19 mouse cellular contexts compared by ENCODE assay signal in the genomic region with DNA sequence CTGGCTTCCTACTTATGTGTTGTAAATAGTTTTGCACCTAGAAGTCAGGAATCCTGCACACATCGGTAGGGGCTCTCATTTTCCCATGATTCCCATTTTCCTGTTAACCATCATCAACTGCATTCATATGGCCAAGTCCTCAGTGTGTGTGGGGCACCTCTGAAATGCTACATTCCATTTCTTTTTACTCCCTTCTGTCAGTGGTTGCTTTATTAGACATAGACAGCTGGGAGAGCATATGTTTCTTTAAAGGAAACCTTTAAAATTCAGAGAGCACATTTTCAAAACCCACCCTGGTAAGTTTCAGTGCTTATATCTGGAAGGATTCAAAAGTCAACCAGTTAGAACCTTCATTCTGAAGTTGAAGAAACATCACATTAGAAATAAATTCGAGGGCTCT. TPM values are rescaled to one million over a fixed set of nuclear protein-coding genes. Genes with fewer than 3 reads are reported as not detected.
"Had no signal": no experiment of that assay in that cellular context is flagged by ENCODE, and none has a peak within 500 bp of the region (broad histone marks: within the 10 kb centered on the region; RNA-seq: fewer than 3 reads in every experiment).

No protein-coding gene starts in this region.

- H3K4me3 ChIP-seq: kidney, embryonic 15.5 days; limb, embryonic 13.5 days; midbrain, embryonic 13.5 days; myocyte; neural tube, embryonic 12.5 days had no signal

- H3K27me3 ChIP-seq: kidney, embryonic 15.5 days; limb, embryonic 13.5 days; midbrain, embryonic 13.5 days; neural tube, embryonic 12.5 days had no signal

- H3K4me2 ChIP-seq: kidney, embryonic 15.5 days; limb, embryonic 13.5 days; midbrain, embryonic 13.5 days; neural tube, embryonic 12.5 days had no signal

- DNase-seq: kidney, adult 2 months; kidney, postnatal 14 days; lung, adult 18-20 months; thymus, adult 18-20 months; thymus, postnatal 14 days had no signal

- H3K9ac ChIP-seq: kidney, embryonic 15.5 days; limb, embryonic 13.5 days; liver, embryonic 14.5 days; midbrain, embryonic 13.5 days; neural tube, embryonic 12.5 days had no signal

- H3K9me3 ChIP-seq: kidney, embryonic 15.5 days; limb, embryonic 13.5 days; midbrain, embryonic 13.5 days; neural tube, embryonic 12.5 days had no signal

- H3K27ac ChIP-seq: kidney, embryonic 15.5 days; limb, embryonic 13.5 days; liver, embryonic 14.5 days; midbrain, embryonic 13.5 days; neural tube, embryonic 12.5 days; stomach, postnatal 0 days had no signal

- H3K36me3 ChIP-seq: kidney, embryonic 15.5 days; limb, embryonic 13.5 days; midbrain, embryonic 13.5 days; neural tube, embryonic 12.5 days had no signal

- H3K4me1 ChIP-seq: kidney, embryonic 15.5 days; midbrain, embryonic 13.5 days; neural tube, embryonic 12.5 days had no signal

- ATAC-seq: midbrain, embryonic 13.5 days had no signal

RNA-seq across cellular contexts. Expression of a gene that starts 8.5 kb away (rescaled TPM):
- total RNA-seq: liver, adult 2 months; megakaryocyte-erythroid progenitor cell, adult 5-6 weeks; neutrophil, adult 5-6 weeks had no signal
- polyA plus RNA-seq: kidney, adult 2 months; kidney, embryonic 15.5 days; large intestine, adult 2 months; limb, embryonic 13.5 days; liver, adult 2 months; liver, embryonic 14.5 days; lung, embryonic 16.5 days; midbrain, embryonic 13.5 days; myocyte; neural tube, embryonic 12.5 days; stomach, postnatal 0 days had no signal

RNA-seq across cellular contexts. Expression of a gene that starts 25.2 kb away (rescaled TPM):
- total RNA-seq: left cerebral cortex, adult 8-10 months; left cerebral cortex, postnatal 25 days; liver, adult 2 months; megakaryocyte-erythroid progenitor cell, adult 5-6 weeks; neutrophil, adult 5-6 weeks had no signal
- polyA plus RNA-seq: kidney, embryonic 15.5 days; large intestine, adult 2 months; liver, adult 2 months; liver, embryonic 14.5 days; lung, embryonic 16.5 days; midbrain, embryonic 13.5 days; myocyte; neural tube, embryonic 12.5 days; stomach, postnatal 0 days had no signal
